Mouse (Mus musculus): ENCODE measurements around the gene Gm20696. TPM values are rescaled to one million over a fixed set of nuclear protein-coding genes. Genes with fewer than 3 reads are reported as not detected.

Gene Gm20696
- total RNA-seq, 2 experiments from 2014 or later: 6.2 to 6.5 TPM

GRCm38 (mm10) chr6:99446801-99447415, 219.7 kb downstream of the Gm20696 start:
- no peak for DNase-seq (ENCODE audit: low spot score in 2 of 2)

- DNase-seq (ENCODE audit: low spot score in 2 of 2): no peak
Observed at GRCm38 (mm10) chr6:99443460-99443859, 223.1 kb downstream of the Gm20696 start.

- DNase-seq (ENCODE audit: low spot score in 2 of 2): no peak
Observed at GRCm38 (mm10) chr6:99441100-99441499, 225.5 kb downstream of the Gm20696 start.

DNA sequence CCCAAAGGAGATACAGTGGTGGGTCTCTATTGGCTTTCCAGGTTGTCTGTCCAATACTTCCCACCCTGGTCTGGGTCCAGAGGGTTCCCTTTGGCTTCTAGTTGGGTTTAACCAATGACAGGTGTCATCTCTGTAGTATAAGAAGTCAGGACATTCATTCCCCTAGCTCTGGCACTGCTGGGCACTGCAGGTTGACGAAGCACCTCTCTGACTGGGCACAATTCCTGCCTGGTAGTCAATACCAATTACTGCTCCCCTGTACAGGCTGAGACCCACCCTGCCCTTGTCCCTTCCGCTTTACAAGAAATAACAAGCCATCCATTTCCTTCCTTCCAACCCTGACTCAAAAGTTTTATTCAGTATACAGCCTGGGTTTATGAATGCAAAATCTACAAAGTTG, 226.0 kb downstream of the Gm20696 start:
- no peak for DNase-seq (ENCODE audit: low spot score in 2 of 2)

DNA sequence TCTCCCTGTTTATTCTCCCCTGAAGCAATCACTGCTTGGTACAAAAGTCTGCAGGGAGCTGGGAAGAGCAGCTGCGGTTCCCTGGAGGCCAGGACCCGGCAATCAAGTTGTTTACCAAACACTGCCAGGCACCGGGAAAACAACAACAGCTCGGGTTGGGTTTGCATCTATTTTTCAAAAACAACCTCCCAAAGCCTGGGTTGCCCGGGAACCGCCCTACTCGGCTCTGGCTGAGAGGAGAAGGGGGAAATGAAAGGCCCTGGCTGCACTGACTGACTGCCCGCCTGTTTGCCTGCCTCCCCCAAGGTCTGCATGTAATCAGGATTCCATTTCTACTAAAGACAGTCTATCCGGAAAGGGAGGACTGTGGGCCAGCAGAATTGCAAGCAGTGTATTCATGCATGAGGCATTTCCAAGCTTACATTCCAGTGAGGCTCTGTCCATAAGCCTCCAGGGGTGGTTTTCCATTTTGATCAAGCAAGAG, 226.7 kb downstream of the Gm20696 start:
- peak in 1 of 2 experiments; percentile 53 for DNase-seq (ENCODE audit: low spot score in 2 of 2)

DNA sequence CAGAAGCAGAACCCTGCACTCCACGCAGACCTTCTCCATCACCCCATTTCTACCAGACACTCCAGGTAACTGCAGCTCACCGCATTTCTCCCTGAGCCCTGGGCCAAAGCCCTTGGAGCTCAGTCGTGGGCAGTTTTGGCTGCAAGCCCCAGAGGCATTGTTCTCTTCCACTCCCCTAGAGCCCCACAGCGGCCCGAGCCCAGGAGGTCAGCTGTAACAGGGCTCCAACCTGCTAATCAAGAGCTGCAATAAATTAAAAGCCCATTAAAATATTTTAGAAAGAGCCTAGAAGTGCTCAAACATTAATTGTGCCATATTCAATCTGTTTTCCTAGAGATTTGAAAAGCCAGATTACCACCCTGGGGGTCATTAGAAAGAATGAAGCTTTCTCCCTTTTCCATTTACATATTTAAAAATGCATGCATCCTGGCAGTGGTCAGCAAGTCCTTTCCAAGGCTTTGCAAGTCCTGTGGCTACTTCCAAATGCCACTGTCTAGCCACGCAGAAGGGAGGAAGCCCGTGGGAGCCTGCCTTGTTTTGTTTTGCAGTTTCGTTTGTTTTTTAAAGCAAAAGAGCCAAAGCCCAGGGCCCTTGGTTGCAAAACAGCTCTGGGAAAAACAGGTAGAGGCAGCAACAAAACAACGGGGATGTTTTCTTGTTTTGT, 227.3 kb downstream of the Gm20696 start:
- DNase-seq (ENCODE audit: low spot score in 2 of 2): peak in 1 of 2 experiments; percentile 36

GRCm38 (mm10) chr6:99436371-99436770, 230.2 kb downstream of the Gm20696 start:
- no peak for DNase-seq (ENCODE audit: low spot score in 2 of 2)

DNA sequence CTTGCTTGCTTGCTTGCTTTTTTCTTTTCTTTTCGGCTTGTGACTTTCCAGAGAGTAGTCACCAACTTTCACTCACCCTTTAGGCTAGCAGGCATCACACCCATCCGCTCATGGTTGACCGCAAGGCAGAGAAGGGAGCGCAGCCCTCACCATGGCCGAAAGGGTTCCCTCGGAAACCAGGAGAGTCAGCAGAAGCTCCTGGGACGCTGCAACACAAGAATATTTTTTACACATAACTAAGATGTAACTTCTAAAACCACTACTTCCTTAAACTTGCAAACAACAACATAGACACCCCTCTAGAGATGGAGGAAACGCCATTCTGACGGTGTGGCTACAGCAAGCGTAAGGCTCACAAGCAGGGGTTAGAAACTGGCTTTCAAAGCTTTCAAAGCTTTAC, 231.5 kb downstream of the Gm20696 start:
- DNase-seq (ENCODE audit: low spot score in 2 of 2): no peak

- no peak for DNase-seq (ENCODE audit: low spot score in 2 of 2)
Observed at GRCm38 (mm10) chr6:99433006-99433405, 233.6 kb downstream of the Gm20696 start.

DNA sequence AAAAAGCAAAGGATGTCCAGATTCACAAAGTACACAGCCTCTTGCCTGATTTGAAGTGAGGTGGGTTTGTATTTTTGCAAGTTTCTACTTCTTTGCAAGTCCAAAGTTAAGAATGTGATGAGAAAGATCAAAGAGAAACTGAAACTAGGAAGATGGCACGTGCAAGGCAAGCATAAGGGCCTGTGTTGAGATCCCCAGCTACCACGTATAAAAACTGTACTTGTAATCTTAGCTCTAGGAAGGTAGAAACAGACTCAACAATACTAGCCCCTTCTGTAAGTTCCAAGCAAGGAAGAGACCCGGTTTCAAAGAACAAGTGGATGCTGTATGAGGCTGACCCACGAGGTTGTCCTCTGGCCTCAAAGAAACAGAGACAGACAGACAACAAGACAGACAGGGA, 234.7 kb downstream of the Gm20696 start:
- DNase-seq (ENCODE audit: low spot score in 2 of 2): no peak

DNA sequence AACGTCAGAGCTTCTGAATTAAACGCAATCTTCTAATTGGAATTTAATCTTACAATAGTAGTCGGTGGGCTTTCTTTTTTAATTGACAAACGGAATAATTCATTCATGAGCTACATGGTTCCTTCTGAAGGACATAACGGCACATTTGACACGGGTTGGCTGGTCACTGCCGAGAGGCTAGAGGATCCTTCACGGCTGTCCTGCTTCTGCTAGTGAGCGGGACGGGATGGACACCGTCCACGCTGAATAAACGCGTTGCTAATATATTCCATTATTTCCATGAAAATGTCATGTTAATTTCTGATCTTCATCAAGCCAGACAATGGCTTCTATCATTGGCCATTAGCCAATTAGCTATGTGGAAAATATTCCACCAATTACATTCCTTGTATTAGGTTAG, 236.0 kb downstream of the Gm20696 start:
- no peak for DNase-seq (ENCODE audit: low spot score in 2 of 2)

- no peak for DNase-seq (ENCODE audit: low spot score in 2 of 2)
Observed at GRCm38 (mm10) chr6:99429378-99430131, 237.0 kb downstream of the Gm20696 start.

DNA sequence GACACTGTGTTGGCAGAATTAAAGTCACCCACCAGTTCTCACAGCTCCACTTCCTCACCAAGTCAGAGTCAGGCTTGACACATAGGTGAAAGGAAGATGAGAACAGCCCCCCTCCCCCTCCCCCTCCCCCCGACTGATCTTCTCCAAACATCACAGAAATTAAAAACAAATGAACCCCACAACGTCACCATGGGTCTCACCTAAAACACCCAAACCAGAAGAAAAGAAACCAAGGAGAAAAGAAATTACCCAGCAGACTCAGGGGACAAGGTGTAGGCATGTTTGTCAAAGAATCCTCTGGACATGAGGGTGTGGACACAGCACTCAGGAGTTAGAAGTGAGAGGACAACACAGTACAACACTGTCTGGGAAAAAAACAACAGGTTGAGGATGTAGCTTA, 237.6 kb downstream of the Gm20696 start:
- DNase-seq (ENCODE audit: low spot score in 2 of 2): no peak

DNA sequence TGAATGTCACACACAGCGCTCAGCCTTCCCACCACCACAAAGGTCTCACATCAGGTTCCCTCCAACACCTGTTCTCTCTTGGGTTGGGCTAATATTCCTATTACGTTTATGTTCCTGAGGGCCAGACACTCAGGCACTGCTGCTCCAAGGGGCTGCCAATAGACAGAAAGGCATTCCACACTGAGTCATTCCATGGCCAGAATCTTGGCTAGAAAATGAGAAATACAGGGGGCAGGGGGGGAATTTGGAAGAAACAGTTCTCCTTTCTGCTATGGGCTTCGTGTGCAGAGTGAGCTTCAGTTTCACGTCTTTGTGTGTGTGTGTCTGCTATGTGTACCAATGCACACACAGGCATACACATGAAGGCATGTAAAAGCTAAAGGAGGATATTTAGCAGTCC, 239.3 kb downstream of the Gm20696 start:
- no peak for DNase-seq (ENCODE audit: low spot score in 2 of 2)

DNA sequence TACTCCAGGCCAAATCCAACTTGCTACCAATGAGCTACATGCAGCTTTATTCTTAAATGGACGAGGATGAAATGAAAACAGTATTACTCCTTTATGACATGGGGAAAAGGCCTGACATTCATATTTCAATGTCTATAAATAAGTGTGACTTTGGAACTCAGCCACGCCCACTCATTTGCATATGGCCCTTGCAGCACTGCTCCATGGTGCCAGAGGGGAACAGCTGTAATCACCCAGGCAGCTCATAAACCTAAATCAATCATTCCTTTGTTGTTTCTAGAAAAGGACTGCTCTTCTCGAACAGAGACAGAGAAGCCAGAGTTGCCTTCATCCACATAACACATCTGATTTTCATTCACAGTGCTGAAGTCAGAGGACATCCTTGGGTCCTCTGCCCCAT, 241.6 kb downstream of the Gm20696 start:
- DNase-seq (ENCODE audit: low spot score in 2 of 2): no peak

DNA sequence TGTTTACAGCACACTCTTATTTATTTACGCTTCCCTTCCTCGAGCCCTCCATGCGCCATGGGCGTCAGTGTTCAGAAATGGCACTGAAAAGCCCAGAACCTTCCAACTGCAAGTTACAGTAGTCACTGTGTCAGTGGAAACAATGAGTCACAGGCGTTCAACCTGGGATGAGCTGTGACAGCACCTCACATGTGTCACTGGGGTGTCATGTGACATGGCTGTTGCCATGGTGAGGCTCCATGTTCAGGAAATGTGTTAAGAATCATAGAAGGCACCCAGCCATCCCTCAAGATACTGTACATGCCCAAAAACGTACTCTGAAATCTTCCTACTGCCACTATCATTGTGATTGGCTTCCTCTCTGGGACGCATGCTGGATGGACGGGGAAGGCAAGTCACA, 245.9 kb downstream of the Gm20696 start:
- no peak for DNase-seq (ENCODE audit: low spot score in 2 of 2)

DNA sequence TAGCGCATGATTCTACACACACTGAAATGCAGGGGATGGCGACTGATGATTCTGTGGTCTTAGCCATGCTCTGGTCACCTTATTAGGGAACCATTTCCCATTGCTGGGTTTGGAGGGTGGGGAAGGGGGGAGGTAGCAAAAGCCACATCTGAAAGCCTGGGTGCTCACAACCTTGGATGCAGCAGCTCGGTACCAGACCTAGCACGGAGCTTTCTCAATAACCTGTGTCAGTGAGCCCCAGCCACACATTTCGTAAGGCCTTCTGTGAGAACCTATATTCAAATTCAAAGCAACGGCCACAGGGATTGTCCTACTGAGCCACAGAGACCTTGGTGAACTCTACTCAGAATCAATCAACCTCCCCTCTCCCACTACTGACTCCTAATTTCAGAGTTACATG, 254.0 kb downstream of the Gm20696 start:
- no peak for DNase-seq (ENCODE audit: low spot score in 2 of 2)

DNA sequence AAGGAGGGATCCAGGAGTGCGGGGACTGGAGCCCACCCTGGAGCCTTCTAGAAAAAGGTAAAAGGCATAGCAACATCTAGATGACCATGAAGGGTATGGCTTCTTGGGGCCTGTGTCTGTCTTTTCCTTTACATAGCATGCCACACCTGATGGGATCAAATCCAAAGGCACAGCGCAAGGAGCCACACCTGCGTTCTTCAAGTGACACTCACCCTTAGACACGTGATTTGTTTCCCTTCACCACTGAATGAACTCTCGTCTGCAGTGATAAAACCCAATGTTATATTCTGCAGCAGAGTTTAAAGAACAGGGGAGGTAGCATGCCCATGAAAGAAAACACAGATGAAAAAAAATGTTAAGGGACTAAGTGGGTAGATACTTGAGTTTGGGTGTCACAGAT, 257.0 kb downstream of the Gm20696 start:
- no peak for DNase-seq (ENCODE audit: low spot score in 2 of 2)

DNA sequence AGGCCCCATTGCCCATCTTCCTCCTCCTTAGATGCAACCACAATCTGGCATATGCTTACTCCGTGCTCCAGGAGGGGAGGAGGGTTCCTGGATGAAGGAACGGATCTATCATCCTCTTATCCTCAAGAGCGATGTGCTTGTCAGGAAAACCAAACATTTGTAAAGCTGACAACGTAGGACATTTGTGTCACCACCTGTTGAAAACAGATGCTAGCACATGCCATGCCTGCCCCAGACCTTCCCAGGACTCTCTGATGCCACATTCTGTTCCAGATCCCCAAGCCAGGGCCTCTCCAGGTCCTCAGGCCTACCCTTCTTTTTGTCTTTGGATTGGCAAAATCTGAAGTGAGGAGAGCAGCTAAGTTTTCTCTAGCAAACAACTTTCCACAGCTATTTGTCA, 257.7 kb downstream of the Gm20696 start:
- DNase-seq (ENCODE audit: low spot score in 2 of 2): no peak

DNA sequence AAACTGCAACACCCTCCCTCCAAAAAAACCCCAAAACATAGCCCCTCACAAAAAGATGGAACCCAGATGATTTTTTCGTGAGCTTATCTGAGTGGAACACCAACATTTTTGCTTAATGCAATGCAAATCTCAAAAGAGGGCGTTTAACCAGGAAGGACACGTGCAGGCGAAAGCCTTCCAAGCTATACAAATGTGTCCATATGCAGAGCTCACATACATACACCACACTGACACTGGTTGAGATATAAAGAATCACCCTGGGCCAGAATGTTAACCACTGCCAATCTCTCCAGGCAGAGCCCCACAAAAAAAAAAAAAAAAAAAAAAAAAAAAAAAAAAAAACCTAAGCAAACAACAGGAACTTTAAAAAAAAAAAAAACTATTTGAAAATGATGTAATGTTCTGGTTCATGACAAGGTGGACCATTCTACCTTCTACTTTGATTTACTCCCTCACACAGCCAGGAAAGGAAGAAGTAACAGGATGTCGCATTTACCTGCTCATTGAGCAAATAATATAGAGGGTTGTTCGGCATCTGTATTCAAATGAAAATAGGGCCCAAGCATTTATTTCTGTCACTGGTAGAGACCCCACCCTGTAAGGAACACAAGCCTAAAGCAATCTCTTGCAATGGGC, 262.7 kb downstream of the Gm20696 start:
- no peak for DNase-seq (ENCODE audit: low spot score in 2 of 2)

DNA sequence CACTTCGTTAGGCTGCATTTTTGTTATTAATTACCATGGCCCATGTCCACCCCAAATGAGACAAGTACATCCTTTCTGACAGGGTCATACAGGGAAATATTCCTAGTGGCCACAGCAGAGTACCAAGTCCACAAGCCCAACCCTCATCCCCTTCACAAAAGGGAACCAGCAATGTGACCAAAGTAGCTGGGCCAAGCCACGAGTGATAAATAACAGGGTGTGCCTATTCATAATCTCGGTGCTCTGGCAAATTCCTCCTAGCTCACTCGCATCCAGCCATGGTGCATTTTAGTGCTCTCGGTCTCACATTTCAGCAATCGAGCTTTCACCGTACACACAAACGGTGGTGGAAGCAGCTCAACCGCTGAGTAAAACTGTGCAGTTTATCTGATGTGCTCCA, 263.7 kb downstream of the Gm20696 start:
- DNase-seq (ENCODE audit: low spot score in 2 of 2): no peak

DNA sequence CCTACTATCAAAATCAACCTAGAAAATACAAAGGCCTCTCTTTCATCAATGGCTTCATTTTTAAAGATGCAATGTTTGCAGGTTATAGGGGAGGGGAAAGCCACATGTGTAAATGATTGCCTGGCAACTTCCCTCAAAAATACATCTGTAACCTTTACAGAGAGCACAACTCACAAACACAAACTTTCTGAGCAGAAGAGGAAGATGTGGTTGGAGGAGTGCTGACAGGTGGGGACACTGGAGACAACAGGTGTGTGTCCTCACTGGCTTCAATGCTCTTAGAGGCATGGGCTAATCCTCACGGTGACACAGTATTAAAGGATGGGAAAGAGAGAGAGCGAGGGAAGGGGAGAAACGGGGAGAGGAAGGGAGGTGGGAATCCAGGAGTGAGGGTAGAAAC, 264.2 kb downstream of the Gm20696 start:
- no peak for DNase-seq (ENCODE audit: low spot score in 2 of 2)

All from layer of hippocampus, postnatal 14 days (tissue).